Mouse (Mus musculus) limb, embryonic 14.5 days (tissue): ENCODE measurements around the gene Tmprss13. TPM values are rescaled to one million over a fixed set of nuclear protein-coding genes. Genes with fewer than 3 reads are reported as not detected.

Source experiments
- ATAC-seq: fragments of 200-750 bp; cut with Nextera tagmentation; 2 replicates; pipeline ENCODE4 v1.8.0; 2017; ENCODE audit warnings: low read depth, moderate number of reproducible peaks, moderate TSS enrichment; ENCODE audit not compliant: low FRiP score
- DNase-seq: peaks from one replicate; pipeline ENCODE4 v3.0.0-alpha.2; 2015; ENCODE audit warnings: low spot score
- H3K27ac ChIP-seq: fragments of 300-500 bp; sonication (generic); replicated peaks from 2 replicates; pipeline ENCODE4 v1.5.1; 2014; ENCODE audit warnings: low read depth, mild to moderate bottlenecking, low read length, moderate library complexity, mixed read lengths
- H3K27me3 ChIP-seq: fragments of 300-500 bp; sonication (generic); 2 replicates; pipeline ENCODE4 v1.6.1; 2014; ENCODE audit warnings: low read length, mixed read lengths; ENCODE audit not compliant: control insufficient read depth, insufficient read depth
- H3K36me3 ChIP-seq: fragments of 300-500 bp; sonication (generic); 2 replicates; pipeline ENCODE4 v1.6.1; 2014; ENCODE audit warnings: mild to moderate bottlenecking, low read length, moderate library complexity, mixed read lengths; ENCODE audit not compliant: control insufficient read depth, insufficient read depth
- H3K4me1 ChIP-seq: fragments of 300-500 bp; sonication (generic); 2 replicates; pipeline ENCODE4 v1.6.1; 2014; ENCODE audit warnings: antibody characterized with exemption, low read length, mixed read lengths; ENCODE audit not compliant: control insufficient read depth, insufficient read depth
- H3K4me2 ChIP-seq: fragments of 300-500 bp; sonication (generic); replicated peaks from 2 replicates; pipeline ENCODE4 v1.6.1; 2014; ENCODE audit warnings: low read depth, mild to moderate bottlenecking, low read length, moderate library complexity; ENCODE audit not compliant: severe bottlenecking
- H3K4me3 ChIP-seq: fragments of 300-500 bp; sonication (generic); replicated peaks from 2 replicates; pipeline ENCODE4 v1.5.1; 2014; ENCODE audit warnings: low read length
- H3K9ac ChIP-seq: fragments of 300-500 bp; sonication (generic); 2 replicates; pipeline ENCODE4 v1.6.1; 2014; ENCODE audit warnings: mild to moderate bottlenecking, low read depth, low read length, moderate library complexity; ENCODE audit not compliant: severe bottlenecking
- H3K9me3 ChIP-seq: fragments of 300-500 bp; sonication (generic); 2 replicates; pipeline ENCODE4 v1.6.1; 2016; ENCODE audit warnings: low read length; ENCODE audit not compliant: control insufficient read depth
- POLR2A ChIP-seq: fragments of 200-500 bp; IDR thresholded peaks from 2 replicates; pipeline ENCODE4 v1.8.0; 2012; ENCODE audit warnings: inconsistent platforms, mild to moderate bottlenecking, moderate library complexity, borderline replicate concordance; ENCODE audit not compliant: insufficient read depth, insufficient read length; ENCODE audit errors: extremely low read depth
- WGBS: fragments of 180-500 bp; shearing (Covaris S2); extraction: QIAGEN DNeasy Blood & Tissue Kit; methylation state at CpG from one replicate; pipeline ENCODE4 v1.1.7; 2014; 5-methylcytosine and 5-hydroxymethylcytosine counted together
- polyA plus RNA-seq, 2 experiments: library from polyadenylated mRNA; depleted of rRNA in 1 of 2; stranded (reverse) in 1 of 2; unstranded in 1 of 2; fragments of >200 nt; fragmentation: Nextera tagmentation in 1 of 2; extraction: Ambion mirVana in 1 of 2; gene quantifications; 2 replicates each; pipeline versions ENCODE4 v1.2.1 to v1.2.3; 2012 to 2014

The Tmprss13 gene
- polyA plus RNA-seq, 2 experiments = 2.5 to 5.9 TPM

DNA sequence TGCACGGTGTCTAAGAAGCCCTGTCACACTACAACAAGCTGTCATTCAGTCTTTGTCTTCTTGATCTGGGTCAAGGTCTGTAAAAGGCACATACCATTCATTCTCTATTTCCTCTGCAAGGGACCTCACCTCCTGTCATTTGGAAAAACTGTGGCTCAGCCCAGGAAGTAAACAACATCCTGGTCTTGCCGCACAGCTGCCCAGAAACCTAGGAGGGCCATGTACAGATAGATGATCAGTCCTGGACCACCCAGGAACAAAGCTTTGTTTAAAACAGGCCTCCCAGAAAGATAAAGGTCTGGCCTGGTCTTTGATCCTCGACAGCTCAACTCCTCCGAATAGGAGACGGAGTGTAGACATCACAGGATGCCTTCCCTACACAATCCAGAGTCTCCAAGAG is 31.0 kb downstream of the Tmprss13 start:
- no peak overlapping the region for H3K9ac ChIP-seq
- H3K36me3 ChIP-seq = no peaks in the 10 kb centered on the region
- H3K4me1 ChIP-seq = no peaks in the 10 kb centered on the region
- ATAC-seq (no peak), DNase-seq (no peak)
- no peak overlapping the region for H3K27ac ChIP-seq
- no peak for TF ChIP-seq POLR2A
- no peaks in the 10 kb centered on the region for H3K9me3 ChIP-seq
- no peaks in the 10 kb centered on the region for H3K27me3 ChIP-seq
- no peak overlapping the region for H3K4me3 ChIP-seq
- H3K4me2 ChIP-seq = no peak overlapping the region
- 28% methylated on average over 5 of the region's 5 CpGs for WGBS

DNA sequence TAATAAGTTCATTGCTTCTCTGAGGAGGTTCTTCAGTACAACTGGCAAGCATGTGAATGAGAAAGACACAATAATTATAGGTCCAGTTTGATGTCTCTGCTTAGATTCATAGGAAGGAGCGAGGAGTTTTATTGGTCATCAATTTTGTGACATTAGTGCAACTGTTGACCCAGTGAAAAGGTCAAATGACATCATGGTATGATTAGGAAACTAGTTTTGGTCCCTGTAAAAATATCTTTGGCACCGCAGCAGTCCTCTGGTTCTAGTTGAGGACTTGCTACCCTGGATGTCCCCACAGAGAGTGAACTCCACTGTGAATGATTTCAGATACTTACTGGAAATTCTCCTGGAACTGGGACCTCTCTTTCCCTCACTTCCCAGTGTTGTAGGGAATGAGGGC is 36.3 kb downstream of the Tmprss13 start:
- DNase-seq = no peak

DNA sequence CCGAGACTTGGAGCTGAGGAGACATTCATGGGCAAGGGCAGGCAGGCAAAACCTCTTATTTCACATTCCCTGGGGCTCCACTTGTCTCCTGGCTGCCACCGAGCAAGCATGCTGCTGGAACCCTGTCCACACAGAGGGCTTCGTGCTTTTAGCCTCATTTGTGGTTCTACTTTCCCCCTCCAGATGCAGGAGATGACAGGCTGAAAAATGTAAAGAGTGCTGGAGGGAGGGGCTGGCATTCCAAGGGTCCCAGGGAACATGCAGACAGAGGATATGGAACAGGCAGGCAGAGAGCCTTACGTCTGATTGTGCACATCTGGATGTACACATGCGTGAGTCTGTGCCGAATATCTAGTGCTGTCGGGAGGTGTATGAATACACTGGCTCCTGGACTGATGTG is 39.5 kb downstream of the Tmprss13 start:
- WGBS = 42% methylated on average over 7 of the region's 7 CpGs
- no peaks in the 10 kb centered on the region for H3K9me3 ChIP-seq
- DNase-seq (no peak), ATAC-seq (no peak)
- H3K4me3 ChIP-seq = no peak overlapping the region
- H3K27me3 ChIP-seq = no peaks in the 10 kb centered on the region
- H3K36me3 ChIP-seq = no peaks in the 10 kb centered on the region
- no peak overlapping the region for H3K9ac ChIP-seq
- TF ChIP-seq POLR2A = no peak
- H3K27ac ChIP-seq = no peak overlapping the region
- H3K4me2 ChIP-seq = no peak overlapping the region
- H3K4me1 ChIP-seq = peaks cover 8% of the 10 kb centered on the region; the same call in 1 of the 2 replicates

More for the DNA sequence above, 36.3 kb downstream of the Tmprss13 start:
- Histone ChIP-seq H3K27me3 (no peaks in the 10 kb centered on the region), H3K9me3 (no peaks in the 10 kb centered on the region), H3K4me3 (no peak overlapping the region), H3K36me3 (no peaks in the 10 kb centered on the region), H3K27ac (no peak overlapping the region), H3K4me1 (peaks cover 3% of the 10 kb centered on the region; the same call in 1 of the 2 replicates), H3K9ac (no peak overlapping the region), H3K4me2 (no peak overlapping the region)
- ATAC-seq = no peak
- 58% methylated on average over 2 of the region's 2 CpGs for WGBS
- no peak for TF ChIP-seq POLR2A

DNA sequence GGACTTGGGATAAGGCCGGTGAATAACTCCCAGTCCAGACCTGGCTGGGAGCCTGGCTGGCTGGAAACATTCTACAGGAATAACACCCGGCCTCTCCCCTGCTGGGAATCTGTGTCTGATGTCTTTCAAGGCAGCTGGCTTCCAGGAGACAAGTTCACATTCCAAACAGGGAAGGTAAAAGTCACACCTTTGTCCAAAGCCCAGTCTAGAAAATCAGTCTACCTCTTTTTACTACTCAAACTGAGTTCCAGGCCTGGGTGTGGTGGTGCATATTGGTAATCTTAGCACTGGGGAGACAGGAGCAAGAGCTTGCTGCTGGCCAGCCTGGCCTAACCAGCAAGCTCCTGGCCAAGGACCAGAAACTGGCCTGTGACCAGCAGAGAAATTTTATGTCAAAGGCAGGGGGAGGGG is 43.2 kb downstream of the Tmprss13 start:
- no peak overlapping the region for H3K4me3 ChIP-seq
- H3K9ac ChIP-seq = no peak overlapping the region; the same call in 1 of the 2 replicates
- no peaks in the 10 kb centered on the region for H3K36me3 ChIP-seq
- peak; percentile 65 for ATAC-seq
- no peaks in the 10 kb centered on the region for H3K27me3 ChIP-seq
- peaks cover 8% of the 10 kb centered on the region; the same call in 1 of the 2 replicates for H3K4me1 ChIP-seq
- no peaks in the 10 kb centered on the region for H3K9me3 ChIP-seq
- no peak for TF ChIP-seq POLR2A
- WGBS = 19% methylated on average over 2 of the region's 2 CpGs
- peak overlapping the region; percentile 58; the same call in 1 of the 2 replicates for H3K27ac ChIP-seq
- H3K4me2 ChIP-seq = no peak overlapping the region
- peak; percentile 75 for DNase-seq

DNA sequence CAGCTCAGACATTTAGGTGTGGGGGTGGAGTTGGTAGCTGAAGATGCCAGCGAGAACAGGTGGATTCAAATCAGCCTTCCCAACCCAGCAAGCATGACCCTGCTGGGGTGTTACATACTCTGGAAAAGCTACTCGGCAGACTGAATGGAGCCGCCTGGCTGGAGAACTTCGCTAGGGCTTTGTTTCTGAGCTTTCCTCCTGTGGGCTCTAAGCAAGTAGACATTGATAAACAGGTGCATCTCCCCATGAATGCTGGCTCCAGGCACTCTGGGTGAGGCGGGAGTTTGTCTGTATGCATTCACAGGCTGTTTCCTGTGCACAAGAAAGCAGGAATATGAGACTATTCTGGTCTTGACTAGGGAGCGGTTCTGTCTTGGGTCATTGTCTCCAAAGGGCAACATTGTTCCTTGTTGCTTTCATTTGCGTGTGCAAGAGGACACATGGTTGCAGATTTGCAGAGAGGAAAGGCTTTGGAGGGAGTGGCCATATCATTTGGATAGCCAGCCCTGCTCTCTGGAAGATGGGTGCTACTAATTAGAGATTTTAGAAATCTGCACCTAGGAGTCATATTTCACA is 44.8 kb downstream of the Tmprss13 start:
- H3K27ac ChIP-seq = no peak overlapping the region
- no peak for DNase-seq
- no peaks in the 10 kb centered on the region for H3K27me3 ChIP-seq
- no peak overlapping the region for H3K9ac ChIP-seq
- no peak for TF ChIP-seq POLR2A
- ATAC-seq = no peak
- H3K4me2 ChIP-seq = no peak overlapping the region
- H3K4me3 ChIP-seq = no peak overlapping the region
- 59% methylated on average over 7 of the region's 7 CpGs for WGBS
- no peaks in the 10 kb centered on the region for H3K9me3 ChIP-seq
- 0 out of 2 replicates have a peak, but pooled peaks cover 4% of the 10 kb centered on the region for H3K4me1 ChIP-seq
- H3K36me3 ChIP-seq = no peaks in the 10 kb centered on the region
